Mouse (Mus musculus) cerebellum, postnatal 4 days (tissue): ENCODE data around the gene Vstm5.
"Not testable (repeated sequence)": the region's sequence is repeated elsewhere in the genome, so short reads cannot be mapped to it uniquely, and the experiment has no call there.

Experiments
- DNase-seq, 2 experiments: peaks; one replicate each; pipeline ENCODE4 v3.0.0; 2022; ENCODE audit warnings: low spot score in 2 of 2, mixed read lengths in 1 of 2

Gene Vstm5

GRCm38 (mm10) chr9:15261980-15262379, 23.1 kb downstream of the Vstm5 start:
- DNase-seq: no peak

GRCm38 (mm10) chr9:15263487-15263886, 24.6 kb downstream of the Vstm5 start:
- DNase-seq: no peak

GRCm38 (mm10) chr9:15273981-15274380, 35.1 kb downstream of the Vstm5 start:
- DNase-seq: no peak

GRCm38 (mm10) chr9:15276855-15277254, 38.0 kb downstream of the Vstm5 start:
- no peak for DNase-seq

GRCm38 (mm10) chr9:15278343-15278742, 39.5 kb downstream of the Vstm5 start:
- no peak for DNase-seq

- no peak for DNase-seq
These were observed 40.3 kb downstream of the Vstm5 start for GRCm38 (mm10) chr9:15279139-15279648.

- DNase-seq: peak; percentile 82 to 91
These were observed 41.0 kb downstream of the Vstm5 start, which contains the start of gene Med17 for GRCm38 (mm10) chr9:15279649-15280490. TSS of gene Med17 (minus strand) at chr9:15279931.

- no peak for DNase-seq
These were observed 41.6 kb downstream of the Vstm5 start for GRCm38 (mm10) chr9:15280491-15280879.

GRCm38 (mm10) chr9:15285443-15285842, 46.6 kb downstream of the Vstm5 start:
- DNase-seq: no peak

GRCm38 (mm10) chr9:15287846-15288245, 49.0 kb downstream of the Vstm5 start:
- no peak for DNase-seq

GRCm38 (mm10) chr9:15288402-15288801, 49.6 kb downstream of the Vstm5 start:
- DNase-seq: no peak

GRCm38 (mm10) chr9:15289251-15289650, 50.4 kb downstream of the Vstm5 start:
- no peak for DNase-seq

GRCm38 (mm10) chr9:15297112-15297511, 58.3 kb downstream of the Vstm5 start:
- DNase-seq: no peak

- DNase-seq: no peak
These were observed 59.6 kb downstream of the Vstm5 start for GRCm38 (mm10) chr9:15298451-15298850.

- DNase-seq: no peak
These were observed 61.2 kb downstream of the Vstm5 start for GRCm38 (mm10) chr9:15300056-15300455.

- DNase-seq: no peak
These were observed 62.6 kb downstream of the Vstm5 start for GRCm38 (mm10) chr9:15301399-15301798.

- not testable (repeated sequence) for DNase-seq
These were observed 63.2 kb downstream of the Vstm5 start for GRCm38 (mm10) chr9:15302006-15302405.

- no peak for DNase-seq
These were observed 64.0 kb downstream of the Vstm5 start for GRCm38 (mm10) chr9:15302881-15303280.

GRCm38 (mm10) chr9:15305503-15306397, 66.9 kb downstream of the Vstm5 start, which contains the start of gene Taf1d:
TSS of gene Taf1d (plus strand) at chr9:15306214.
- peak; percentile 96 for DNase-seq

GRCm38 (mm10) chr9:15306398-15307119, 67.7 kb downstream of the Vstm5 start, which contains the start of gene 4931406C07Rik:
TSS of gene 4931406C07Rik (minus strand) at chr9:15306448.
- peak in 1 of 2 experiments; percentile 27 for DNase-seq

- no peak for DNase-seq
These were observed 68.4 kb downstream of the Vstm5 start for GRCm38 (mm10) chr9:15307257-15307656.
